Mouse (Mus musculus) cerebellum, postnatal 10 days (tissue): ENCODE data around the gene Gabpb2.
"Not testable (repeated sequence)": the region's sequence is repeated elsewhere in the genome, so short reads cannot be mapped to it uniquely, and the experiment has no call there.

Source experiments
- DNase-seq, 2 experiments: peaks; one replicate each; pipeline ENCODE4 v3.0.0; 2021; ENCODE audit warnings: mixed read lengths in 2 of 2

Gabpb2 gene

DNA sequence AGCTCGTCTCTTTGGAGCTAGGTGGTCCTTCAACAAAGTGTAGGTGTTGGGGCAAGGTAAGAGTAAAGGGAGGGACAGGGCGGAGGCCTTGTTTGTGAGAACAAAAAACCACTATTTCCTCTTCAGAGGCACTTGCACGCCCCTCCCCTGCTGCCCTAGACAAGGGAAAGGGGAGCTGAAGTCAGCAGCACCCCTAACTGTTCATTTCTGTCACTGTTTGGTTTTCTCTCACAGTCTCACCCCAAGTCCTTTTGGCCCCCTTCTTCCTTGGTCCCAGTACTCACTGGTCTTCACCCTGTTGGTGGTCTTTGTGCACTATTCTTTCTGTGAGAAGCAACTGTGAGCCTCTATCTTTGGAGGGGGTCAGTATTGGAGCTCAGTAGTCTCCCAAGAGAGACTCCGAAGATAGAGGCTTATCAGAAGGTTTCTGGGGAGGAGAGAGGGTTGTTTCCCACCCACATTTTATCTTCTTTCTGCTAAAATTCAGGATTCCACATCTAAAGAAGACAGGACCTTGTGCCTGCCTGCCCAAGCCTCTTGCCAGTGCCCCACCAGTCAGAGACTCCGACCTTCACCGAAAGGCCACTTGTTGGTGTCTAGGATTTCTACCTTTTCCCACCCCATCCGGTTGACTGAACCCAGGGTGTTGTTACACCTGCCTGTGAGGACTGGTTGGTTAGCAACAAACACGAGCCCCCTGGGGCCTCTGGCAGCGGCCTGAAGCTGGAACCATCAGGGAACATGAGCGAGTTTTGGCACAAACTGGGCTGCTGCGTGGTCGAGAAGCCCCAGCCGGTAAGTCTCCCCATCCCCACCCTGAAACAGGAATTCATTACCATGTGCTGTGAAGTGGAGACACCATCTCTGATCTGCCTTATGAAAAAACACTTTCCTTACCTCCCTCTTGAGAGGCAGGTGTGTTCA lies 13.8 kb upstream of the Gabpb2 start, which contains the start of gene Mllt11:
Gene Mllt11, minus strand, starts transcription at position 874 of the 924 bp plus-strand sequence.
- DNase-seq, result peak; percentile 32 to 36

GRCm38 (mm10) chr3:95230495-95231297 lies 13.0 kb upstream of the Gabpb2 start:
- DNase-seq, result no peak

DNA sequence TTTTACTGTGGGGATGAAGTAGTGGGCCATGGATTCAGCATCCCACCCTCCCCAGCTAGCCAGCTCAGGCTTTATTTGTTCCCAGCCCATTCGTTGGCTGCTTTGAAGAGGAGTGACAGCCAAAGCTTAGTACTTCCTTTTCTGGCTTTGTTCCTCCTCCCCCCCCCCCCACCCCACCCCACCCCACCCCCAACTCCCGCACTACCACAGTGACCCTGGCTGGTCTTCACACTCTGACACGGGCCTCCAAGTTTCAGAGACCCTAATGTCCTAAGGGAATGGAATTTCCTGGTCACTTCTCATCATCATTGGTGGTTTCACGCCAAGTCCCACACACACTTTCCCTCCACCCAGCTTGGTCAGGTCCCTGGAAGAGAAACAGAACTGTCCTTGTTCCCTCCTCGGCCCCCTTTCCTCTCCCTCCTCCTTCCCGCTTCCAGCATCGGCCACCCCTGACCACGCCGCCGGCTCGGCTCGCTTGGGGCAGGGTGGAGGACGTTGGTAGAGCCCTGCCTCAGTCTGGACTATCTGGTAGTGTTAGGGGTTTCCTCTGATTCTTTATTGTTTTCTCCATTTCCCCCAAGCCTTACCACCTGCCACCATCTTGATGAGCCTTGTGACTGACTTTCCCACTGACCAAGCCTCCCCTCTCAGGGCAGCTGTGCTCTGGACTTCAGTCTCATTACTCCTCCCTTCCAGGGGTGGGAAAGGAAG lies 12.2 kb upstream of the Gabpb2 start:
- DNase-seq, result peak; percentile 49 to 61

- DNase-seq, result peak; percentile 81 to 82
Observed at GRCm38 (mm10) chr3:95228894-95229780, 11.4 kb upstream of the Gabpb2 start.

DNA sequence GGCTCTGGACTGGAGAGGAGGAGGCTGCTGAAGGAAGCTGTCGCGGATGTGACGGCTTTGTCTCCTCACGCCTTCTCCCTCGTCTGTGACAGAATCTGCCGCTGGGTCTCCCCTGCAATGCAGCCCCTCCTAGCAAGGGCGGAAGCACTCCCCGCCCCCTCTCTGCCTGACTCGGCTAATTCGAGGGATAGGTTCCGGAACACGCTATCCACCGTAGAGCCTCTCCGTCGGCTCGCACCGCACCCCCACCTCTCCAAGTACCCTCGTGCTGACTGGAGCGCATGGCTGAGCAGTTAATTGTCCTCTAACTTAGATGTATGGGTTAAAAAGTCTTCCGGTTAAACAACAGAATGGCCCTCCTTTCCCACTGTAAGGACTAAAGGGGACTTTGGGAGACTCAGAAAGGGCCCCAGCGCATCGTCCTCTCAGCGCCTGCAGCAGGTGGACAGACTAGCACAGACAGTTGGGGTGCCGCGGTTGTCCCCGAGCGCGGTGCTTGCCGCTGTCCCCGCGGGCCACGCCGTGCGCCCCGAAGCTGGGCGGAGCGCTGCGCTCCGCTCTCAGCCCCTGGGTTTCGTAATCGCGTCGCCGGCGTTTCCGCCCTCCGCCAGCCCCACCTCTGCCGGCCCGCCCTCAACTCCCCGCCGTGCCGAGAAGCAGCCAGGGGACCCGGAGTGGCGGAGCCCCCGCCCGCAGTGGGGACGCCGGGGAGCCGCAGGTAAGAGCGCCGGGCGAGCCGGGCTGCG lies 10.6 kb upstream of the Gabpb2 start, which contains the start of gene Cdc42se1:
Gene Cdc42se1, plus strand, starts transcription at position 585 of the 746 bp plus-strand sequence.
- DNase-seq, result peak; percentile 91 to 95

GRCm38 (mm10) chr3:95227214-95227613 lies 9.5 kb upstream of the Gabpb2 start:
- peak in 1 of 2 experiments; percentile 40 for DNase-seq

GRCm38 (mm10) chr3:95224295-95224694 lies 6.6 kb upstream of the Gabpb2 start:
- DNase-seq, result no peak

DNA sequence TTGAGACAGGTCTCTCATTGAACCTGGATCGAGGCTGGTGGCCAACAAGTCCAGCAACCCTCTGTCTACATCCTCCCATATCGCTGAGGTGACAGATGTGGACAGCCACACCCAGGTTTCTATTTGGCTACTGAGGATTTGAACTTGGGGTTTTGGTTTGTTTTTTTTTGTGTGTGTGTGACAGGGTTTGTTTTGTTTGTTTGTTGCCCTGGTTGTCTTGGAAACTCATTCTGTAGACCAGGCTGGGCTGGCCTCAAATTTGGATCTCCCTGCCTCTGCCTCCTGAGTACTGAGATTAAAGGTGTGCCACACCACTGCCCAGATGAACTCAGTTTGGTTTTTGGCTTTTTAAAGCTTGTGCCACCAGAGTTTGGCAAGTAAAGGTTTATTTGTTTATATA lies 5.3 kb upstream of the Gabpb2 start:
- no peak for DNase-seq

GRCm38 (mm10) chr3:95218466-95219137 lies 886 bp upstream of the Gabpb2 start:
- DNase-seq, result peak; percentile 22 to 34

- no peak for DNase-seq
Observed at GRCm38 (mm10) chr3:95216655-95217254, 961 bp downstream of the Gabpb2 start.

- DNase-seq, result no peak
Observed at GRCm38 (mm10) chr3:95213609-95213975, 4.1 kb downstream of the Gabpb2 start.

DNA sequence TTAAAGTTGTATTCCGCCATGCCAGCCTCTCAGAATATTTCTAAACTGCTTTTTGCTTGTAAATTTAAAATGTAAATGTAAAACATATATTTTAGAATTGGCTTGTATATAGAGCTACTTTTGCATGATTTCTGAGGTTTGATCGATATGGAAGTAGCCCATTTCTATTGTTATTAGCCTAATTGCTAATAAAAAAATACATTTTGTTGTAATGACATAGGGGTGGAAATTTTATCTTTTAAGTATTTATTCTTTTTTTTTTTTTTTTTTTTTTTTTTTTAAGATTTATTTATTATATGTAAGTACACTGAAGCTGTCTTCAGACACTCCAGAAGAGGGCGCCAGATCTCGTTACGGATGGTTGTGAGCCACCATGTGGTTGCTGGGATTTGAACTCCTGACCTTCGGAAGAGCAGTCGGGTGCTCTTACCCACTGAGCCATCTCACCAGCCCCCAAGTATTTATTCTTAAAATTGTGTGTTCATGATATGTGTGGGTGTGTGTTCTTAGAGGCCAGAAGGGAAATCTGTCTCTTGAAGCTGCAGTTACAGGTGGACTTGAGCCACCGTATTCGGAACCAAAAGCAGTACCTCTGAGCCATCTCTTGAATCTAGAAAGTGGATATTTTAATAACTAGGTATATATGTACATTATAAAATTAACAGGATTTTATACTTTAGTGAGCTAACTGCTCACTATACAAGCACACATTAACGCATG lies 4.7 kb downstream of the Gabpb2 start:
- DNase-seq, result not testable (repeated sequence)

GRCm38 (mm10) chr3:95210585-95210984 lies 7.1 kb downstream of the Gabpb2 start:
- DNase-seq, result no peak

DNA sequence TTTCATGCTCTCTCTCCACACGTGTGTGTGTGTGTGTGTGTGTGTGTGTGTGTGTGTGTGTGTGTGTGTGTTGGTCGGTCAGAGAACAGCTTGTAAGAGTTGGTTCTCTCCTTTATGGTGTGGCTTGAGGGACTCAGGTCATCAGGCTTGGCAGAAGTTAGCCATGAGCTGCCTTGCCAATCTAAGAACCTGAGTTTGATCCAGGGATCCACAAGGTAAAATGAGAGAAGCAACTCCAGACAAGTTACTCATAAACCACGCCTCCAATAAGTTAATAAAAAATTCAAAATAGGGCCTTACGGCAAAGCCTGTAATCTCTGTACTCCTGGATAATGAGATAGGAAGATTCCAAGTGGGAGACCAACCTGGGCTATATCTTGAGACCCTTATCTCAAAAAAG lies 9.4 kb downstream of the Gabpb2 start:
- DNase-seq, result no peak

- DNase-seq, result no peak
Observed at GRCm38 (mm10) chr3:95203880-95204279, 13.8 kb downstream of the Gabpb2 start.

- no peak for DNase-seq
Observed at GRCm38 (mm10) chr3:95200562-95200961, 17.2 kb downstream of the Gabpb2 start.

GRCm38 (mm10) chr3:95200132-95200531 lies 17.6 kb downstream of the Gabpb2 start:
- DNase-seq, result no peak

DNA sequence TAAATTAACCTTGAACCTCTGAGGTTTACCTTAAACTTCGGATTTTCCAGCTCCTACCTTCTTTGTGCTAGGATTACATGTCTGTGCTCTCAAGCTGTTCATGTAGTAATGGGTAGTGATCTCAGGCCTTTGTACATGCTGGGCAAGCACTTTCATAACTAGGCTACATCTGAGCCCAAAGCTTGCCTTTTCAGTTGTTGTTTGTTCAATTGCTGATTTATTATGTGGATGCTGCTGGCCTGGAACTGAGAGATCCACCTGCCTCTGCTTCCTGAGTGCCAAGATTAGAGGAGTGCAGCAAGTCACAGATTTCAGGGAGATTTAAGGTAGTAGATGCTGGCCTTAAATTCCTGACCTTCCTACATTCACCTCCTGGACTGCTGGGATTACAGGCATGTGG lies 18.6 kb downstream of the Gabpb2 start:
- DNase-seq, result no peak

DNA sequence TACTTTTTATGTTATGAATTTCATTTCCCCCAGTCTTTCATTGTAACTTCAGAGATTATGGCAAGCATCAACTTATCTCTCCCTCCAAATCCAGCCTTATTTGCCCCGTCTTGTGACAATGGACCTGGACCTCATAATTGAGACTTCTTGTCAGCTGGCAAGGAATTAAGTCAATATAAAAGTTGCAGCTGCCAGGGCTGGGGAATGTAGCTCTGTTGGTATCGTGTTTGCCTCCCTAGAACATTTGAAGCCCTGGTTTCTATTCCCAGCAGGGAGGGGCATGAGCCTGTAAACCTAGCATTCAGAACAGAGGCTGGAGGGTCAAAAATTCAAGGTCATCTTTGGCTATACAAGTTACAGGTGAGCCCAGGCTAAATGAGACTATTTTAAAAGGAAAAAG lies 21.9 kb downstream of the Gabpb2 start:
- DNase-seq, result no peak
